Comparison of ENCODE assay signal across 18 mouse cellular contexts in the genomic region with DNA sequence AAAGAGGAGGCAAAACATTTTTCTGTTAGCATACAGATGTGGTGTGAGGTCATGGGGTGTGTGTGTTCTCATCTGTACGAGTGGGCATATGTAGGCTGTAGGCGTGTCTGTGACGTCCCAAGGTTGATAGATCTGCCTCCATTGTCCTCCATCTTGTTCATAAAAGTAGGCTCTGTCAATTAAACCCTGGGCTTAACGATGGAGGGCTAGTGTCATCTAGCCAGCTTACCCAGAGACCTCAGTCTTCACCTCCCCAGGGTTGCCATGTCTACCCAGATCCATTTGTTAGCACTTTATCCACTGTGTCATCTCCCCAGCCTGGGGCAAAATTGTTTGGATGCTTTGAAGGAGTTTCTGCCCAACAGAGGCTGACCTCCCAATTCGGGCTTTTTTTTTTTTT.
DNase-seq lines count a peak whose midpoint lies in the region; ATAC-seq lines count a peak whose summit lies in the region.
"Had no signal": no experiment of that assay in that cellular context is flagged by ENCODE, and none has a peak within 500 bp of the region (broad histone marks: within the 10 kb centered on the region; RNA-seq: fewer than 3 reads in every experiment).

No protein-coding gene starts in this region.

- H3K27me3 ChIP-seq in kidney, embryonic 16.5 days (ENCODE audit: insufficient read depth, low read length): peaks cover 18% of the 10 kb centered on the region

- no peak overlapping the region for H3K27ac ChIP-seq in kidney, embryonic 16.5 days (ENCODE audit: low read length)
- H3K27ac ChIP-seq: embryonic facial prominence, embryonic 10.5 days; embryonic facial prominence, embryonic 12.5 days; forebrain, embryonic 13.5 days; forebrain, embryonic 15.5 days had no signal

- H3K9me3 ChIP-seq in kidney, embryonic 16.5 days (ENCODE audit: low read length): no peaks in the 10 kb centered on the region
- H3K9me3 ChIP-seq: embryonic facial prominence, embryonic 10.5 days; embryonic facial prominence, embryonic 12.5 days; forebrain, embryonic 13.5 days; forebrain, embryonic 15.5 days had no signal

- peak; percentile 39 for DNase-seq in CD4-positive, CD25-positive, alpha-beta regulatory T cell, adult 2 months (ENCODE audit: low read depth, low spot score)
- DNase-seq in thymus, postnatal 0 days (ENCODE audit: low spot score): peak; percentile 8
- no peak for DNase-seq in thymus, postnatal 14 days
- peak; percentile 51 for DNase-seq in CD4-positive helper T cell, adult 2 months (ENCODE audit: low read depth, low spot score)
- peak; percentile 30 for DNase-seq in Muller cell, postnatal 12 days (ENCODE audit: inconsistent ontology term)
- DNase-seq in adrenal gland, adult 18-20 months (ENCODE audit: low spot score in 2 of 2): no peak
- DNase-seq: B cell, adult 2 months; cerebellum, adult 11-12 months; cerebellum, adult 2 months; cerebellum, adult 9-10 months; cerebellum, postnatal 25 days; forebrain, postnatal 0 days had no signal

- H3K36me3 ChIP-seq in kidney, embryonic 16.5 days (ENCODE audit: insufficient read depth, low read length): no peaks in the 10 kb centered on the region
- H3K36me3 ChIP-seq: embryonic facial prominence, embryonic 10.5 days; embryonic facial prominence, embryonic 12.5 days; forebrain, embryonic 15.5 days had no signal

- H3K4me3 ChIP-seq in kidney, embryonic 16.5 days (ENCODE audit: low read length): no peak overlapping the region
- H3K4me3 ChIP-seq: embryonic facial prominence, embryonic 12.5 days; forebrain, embryonic 13.5 days; forebrain, embryonic 15.5 days had no signal

- H3K4me1 ChIP-seq in kidney, embryonic 16.5 days (ENCODE audit: insufficient read depth, low read length): peaks cover 19% of the 10 kb centered on the region

- no peak overlapping the region for H3K9ac ChIP-seq in kidney, embryonic 16.5 days (replicated peaks; ENCODE audit: low read length)
- H3K9ac ChIP-seq: embryonic facial prominence, embryonic 12.5 days; forebrain, embryonic 13.5 days; forebrain, embryonic 15.5 days; forebrain, postnatal 0 days had no signal

- ATAC-seq in CD4-positive, CD25-positive, alpha-beta regulatory T cell, adult 4 months: no peak
- no peak for ATAC-seq in kidney, embryonic 16.5 days (ENCODE audit: low FRiP score, low TSS enrichment)
- ATAC-seq: forebrain, embryonic 13.5 days; forebrain, embryonic 15.5 days; forebrain, postnatal 0 days had no signal

- H3K4me2 ChIP-seq in kidney, embryonic 16.5 days (replicated peaks; ENCODE audit: low read depth, low read length): no peak overlapping the region
- H3K4me2 ChIP-seq: embryonic facial prominence, embryonic 12.5 days; forebrain, embryonic 13.5 days; forebrain, embryonic 15.5 days had no signal

- WGBS in kidney, embryonic 16.5 days: 54% methylated on average over 5 of the region's 5 CpGs

Comparison
In these comparisons a context has a peak if more than half of its experiments do, and no peak if none do; other contexts are left out.
1. DNase-seq: peak in CD4-positive, CD25-positive, alpha-beta regulatory T cell, adult 2 months (single experiment), thymus, postnatal 0 days (single experiment), CD4-positive helper T cell, adult 2 months (single experiment) and Muller cell, postnatal 12 days (single experiment); none in thymus, postnatal 14 days (single experiment) and adrenal gland, adult 18-20 months (0 of 2).